Comparison of ENCODE assay signal across 10 mouse cellular contexts in the genomic region with DNA sequence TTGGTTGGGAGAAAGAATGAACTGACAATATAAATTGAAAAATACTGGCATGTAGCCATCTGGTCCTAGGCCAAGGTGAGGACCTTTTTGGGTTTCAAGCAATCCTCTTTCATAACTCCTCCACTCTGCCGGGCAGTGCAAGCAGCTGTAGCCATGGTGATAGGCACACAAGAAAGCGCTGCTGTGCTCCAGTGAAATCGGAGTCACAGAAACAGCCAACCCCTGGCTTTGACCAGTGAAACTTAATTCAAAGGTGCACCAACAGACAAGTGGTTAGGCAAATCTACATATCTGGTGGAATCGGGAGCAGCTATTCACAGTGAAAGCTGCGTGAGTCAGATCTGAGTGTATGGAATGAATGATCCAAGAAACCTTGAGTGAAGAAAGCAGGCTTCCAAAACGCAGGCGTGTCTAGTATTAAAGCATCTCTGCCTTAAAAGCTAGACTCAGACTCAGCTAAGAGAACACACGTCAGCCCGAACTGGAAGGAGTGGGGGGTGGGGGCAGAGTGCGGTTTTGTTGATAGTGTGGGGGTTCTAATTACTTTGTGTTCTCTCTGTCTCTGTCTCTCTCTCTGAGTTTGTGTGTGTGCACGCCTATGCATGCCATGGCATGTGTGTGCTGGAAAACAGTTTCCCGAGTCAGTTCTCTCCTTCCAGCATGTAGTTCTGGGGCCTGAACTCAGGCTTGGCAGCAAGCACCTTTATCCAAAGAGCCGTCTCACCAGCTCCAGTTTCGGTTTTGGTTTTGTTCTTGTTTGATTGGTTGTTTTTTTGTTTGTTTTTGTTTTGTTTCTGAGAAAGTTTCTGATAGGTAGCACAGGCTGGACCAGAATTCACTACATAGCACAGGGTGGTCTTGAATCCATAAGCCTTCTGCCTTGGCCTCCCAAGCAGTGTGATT. TPM values are rescaled to one million over a fixed set of nuclear protein-coding genes. Genes with fewer than 3 reads are reported as not detected.
DNase-seq lines count a peak whose midpoint lies in the region; ATAC-seq and TF ChIP-seq lines count a peak whose summit lies in the region.
"Had no signal": no experiment of that assay in that cellular context is flagged by ENCODE, and none has a peak within 500 bp of the region (broad histone marks: within the 10 kb centered on the region; RNA-seq: fewer than 3 reads in every experiment).

No protein-coding gene starts in this region.

- WGBS in heart, embryonic 10.5 days: 76% methylated on average over 14 of the region's 14 CpGs
- WGBS in forebrain, embryonic 14.5 days: 58% methylated on average over 14 of the region's 14 CpGs
- 76% methylated on average over 14 of the region's 14 CpGs for WGBS in liver, embryonic 11.5 days
- 71% methylated on average over 14 of the region's 14 CpGs for WGBS in neural tube, embryonic 15.5 days

- peaks cover 11% of the 10 kb centered on the region for H3K4me1 ChIP-seq in heart, embryonic 10.5 days
- H3K4me1 ChIP-seq in ES-E14 (ENCODE audit: control insufficient read depth in 2 of 2, insufficient read depth in 2 of 2, low read length in 2 of 2, poor library complexity in 1 of 2): peaks cover 0 to 15% of the 10 kb centered on the region in 2 experiments; a peak in 3 of 4 replicates
- peaks cover 8% of the 10 kb centered on the region; the same call in 1 of the 2 replicates for H3K4me1 ChIP-seq in forebrain, embryonic 14.5 days (ENCODE audit: control insufficient read depth, insufficient read depth, low read length)
- H3K4me1 ChIP-seq in liver, embryonic 11.5 days (replicated peaks; ENCODE audit: control insufficient read depth, insufficient read depth, low read length): peaks cover 15% of the 10 kb centered on the region
- H3K4me1 ChIP-seq in neural tube, embryonic 15.5 days: peaks cover 9% of the 10 kb centered on the region; the same call in 1 of the 2 replicates

- peak; percentile 70 for DNase-seq in heart, embryonic 10.5 days (ENCODE audit: low spot score)
- DNase-seq in heart, postnatal 25 days (ENCODE audit: low spot score): no peak
- DNase-seq in ES-E14 (ENCODE audit: low read depth, low spot score): no peak
- DNase-seq in forebrain, embryonic 14.5 days (ENCODE audit: low spot score): peak; percentile 57
- DNase-seq in liver, embryonic 11.5 days (ENCODE audit: low spot score): no peak
- DNase-seq in urinary bladder, adult 2 months (ENCODE audit: low spot score): no peak

- H3K36me3 ChIP-seq in heart, embryonic 10.5 days: peaks cover 82% of the 10 kb centered on the region
- peaks cover 55% of the 10 kb centered on the region for H3K36me3 ChIP-seq in ES-E14 (ENCODE audit: control insufficient read depth, insufficient read depth, low read length, poor library complexity, severe bottlenecking)
- no peaks in the 10 kb centered on the region for H3K36me3 ChIP-seq in forebrain, embryonic 14.5 days (ENCODE audit: control insufficient read depth, insufficient read depth, low read length)
- peaks cover 39% of the 10 kb centered on the region for H3K36me3 ChIP-seq in liver, embryonic 11.5 days (ENCODE audit: control insufficient read depth, insufficient read depth, low read length)
- 0 out of 2 replicates have a peak, but pooled peaks cover 10% of the 10 kb centered on the region for H3K36me3 ChIP-seq in neural tube, embryonic 15.5 days

- H3K4me3 ChIP-seq in heart, embryonic 10.5 days: no peak overlapping the region
- no peak overlapping the region for H3K4me3 ChIP-seq in ES-E14 (ENCODE audit: insufficient read depth in 1 of 2, low read depth in 1 of 2, low read length in 2 of 2, poor library complexity in 1 of 2, severe bottlenecking in 1 of 2)
- no peak overlapping the region for H3K4me3 ChIP-seq in forebrain, embryonic 14.5 days (ENCODE audit: low read depth, low read length)
- H3K4me3 ChIP-seq in liver, embryonic 11.5 days (ENCODE audit: low read depth, low read length): no peak overlapping the region
- no peak overlapping the region for H3K4me3 ChIP-seq in neural tube, embryonic 15.5 days (replicated peaks)
- H3K4me3 ChIP-seq: heart, adult 2 months had no signal

- no peaks in the 10 kb centered on the region for H3K9me3 ChIP-seq in heart, embryonic 10.5 days
- no peaks in the 10 kb centered on the region for H3K9me3 ChIP-seq in ES-E14 (ENCODE audit: control insufficient read depth, insufficient read depth, low read depth, low read length)
- no peaks in the 10 kb centered on the region for H3K9me3 ChIP-seq in forebrain, embryonic 14.5 days (replicated peaks; ENCODE audit: control insufficient read depth, low read length)
- no peaks in the 10 kb centered on the region for H3K9me3 ChIP-seq in liver, embryonic 11.5 days (ENCODE audit: control insufficient read depth, low read length)
- H3K9me3 ChIP-seq in neural tube, embryonic 15.5 days (replicated peaks): no peaks in the 10 kb centered on the region

- ATAC-seq in forebrain, embryonic 14.5 days: peak; percentile 69; the same call in 1 of the 2 replicates
- ATAC-seq in liver, embryonic 11.5 days (replicated peaks; ENCODE audit: low FRiP score): peak; percentile 40; the same call in 1 of the 2 replicates
- ATAC-seq in neural tube, embryonic 15.5 days (ENCODE audit: low FRiP score): no peak; the same call in 1 of the 2 replicates
- ATAC-seq in inflammation-experienced regulatory T-cells, adult 6 months: no peak
- ATAC-seq: Patski had no signal

- no peak overlapping the region for H3K27ac ChIP-seq in heart, embryonic 10.5 days
- H3K27ac ChIP-seq in ES-E14 (ENCODE audit: insufficient read depth, low read depth, low read length, poor library complexity, severe bottlenecking): peak overlapping the region; percentile 41; the same call in 1 of the 2 replicates
- no peak overlapping the region for H3K27ac ChIP-seq in forebrain, embryonic 14.5 days (ENCODE audit: low read depth, low read length)
- H3K27ac ChIP-seq in liver, embryonic 11.5 days (ENCODE audit: low read depth, low read length): no peak overlapping the region
- peak overlapping the region; percentile 45 for H3K27ac ChIP-seq in neural tube, embryonic 15.5 days (replicated peaks)
- H3K27ac ChIP-seq: heart, adult 2 months had no signal

- peak overlapping the region; percentile 17; the same call in 1 of the 2 replicates for H3K9ac ChIP-seq in ES-E14 (ENCODE audit: insufficient read depth, low read depth, low read length, poor library complexity, severe bottlenecking)
- no peak overlapping the region for H3K9ac ChIP-seq in forebrain, embryonic 14.5 days (ENCODE audit: low read length)
- H3K9ac ChIP-seq in liver, embryonic 11.5 days (ENCODE audit: low read depth, low read length): no peak overlapping the region
- no peak overlapping the region for H3K9ac ChIP-seq in neural tube, embryonic 15.5 days (replicated peaks)

- H3K4me2 ChIP-seq in forebrain, embryonic 14.5 days (ENCODE audit: low read length): no peak overlapping the region
- H3K4me2 ChIP-seq in liver, embryonic 11.5 days: no peak overlapping the region; the same call in 1 of the 2 replicates
- no peak overlapping the region for H3K4me2 ChIP-seq in neural tube, embryonic 15.5 days

- intact Hi-C loops in heart, postnatal 25 days (cut with DNase I): no loop called here

- H3K27me3 ChIP-seq in heart, embryonic 10.5 days (ENCODE audit: insufficient read depth, poor library complexity, severe bottlenecking): no peaks in the 10 kb centered on the region
- no peaks in the 10 kb centered on the region for H3K27me3 ChIP-seq in forebrain, embryonic 14.5 days (replicated peaks; ENCODE audit: control insufficient read depth, insufficient read depth, low read length)
- H3K27me3 ChIP-seq in liver, embryonic 11.5 days (replicated peaks; ENCODE audit: control insufficient read depth, insufficient read depth, low read length): no peaks in the 10 kb centered on the region
- H3K27me3 ChIP-seq in neural tube, embryonic 15.5 days (replicated peaks): no peaks in the 10 kb centered on the region
- H3K27me3 ChIP-seq: Patski had no signal

- in situ Hi-C loops in ES-E14 (cut with MboI; ENCODE audit: low sequenced_read_pairs in 2 of 2, unreplicated experiment in 2 of 2): no loop called here

TF ChIP-seq in ES-E14, 5 proteins besides CTCF, POLR2A, EP300 and RAD21:
- no peak for TF ChIP-seq CHD2 (IDR thresholded peaks at IDR 0.05; ENCODE audit: low read depth, low read length)
- TF ChIP-seq ZC3H11A (IDR thresholded peaks at IDR 0.05; ENCODE audit: borderline replicate concordance, low read depth, low read length): no peak
- TF ChIP-seq MAFK (IDR thresholded peaks at IDR 0.05; ENCODE audit: insufficient read depth, low read depth, low read length): no peak
- no peak for TF ChIP-seq ZNF384 (IDR thresholded peaks at IDR 0.05; ENCODE audit: low read depth, low read length)
- no peak for TF ChIP-seq HCFC1 (IDR thresholded peaks at IDR 0.05; ENCODE audit: borderline replicate concordance, insufficient read depth, low read length)

RNA-seq across cellular contexts. Expression of gene Vangl1, which starts 44.8 kb away (rescaled TPM):
- polyA plus RNA-seq in heart, embryonic 10.5 days (2016; fragmentation: Nextera tagmentation; extraction: Ambion mirVana): 26.5 and 32.8 TPM in 2 replicates
- total RNA-seq in heart, postnatal 25 days (2021): 10 to 100 TPM; 11.3 to 12.9 TPM
- total RNA-seq in ES-E14 (2012; rRNA removed): 119 and 167 TPM in 2 replicates
- 4.6 and 6.2 TPM in 2 replicates for polyA plus RNA-seq in forebrain, embryonic 14.5 days (2014; fragmentation: Nextera tagmentation; extraction: Ambion mirVana)
- polyA plus RNA-seq in liver, embryonic 11.5 days (2014; fragmentation: Nextera tagmentation; extraction: Ambion mirVana): 52.9 and 59.3 TPM in 2 replicates
- 9.0 and 11.8 TPM in 2 replicates for polyA plus RNA-seq in neural tube, embryonic 15.5 days (2015; fragmentation: Nextera tagmentation; extraction: Ambion mirVana)
- under 1 TPM; 0.16 to 0.31 (median 0.17) TPM for polyA plus RNA-seq in inflammation-experienced regulatory T-cells, adult 6 months (2017; shearing (Covaris generic))
- 22.2 and 30.7 TPM in 2 replicates for polyA plus RNA-seq in urinary bladder, adult 2 months (2012; rRNA removed)

Comparison
In these comparisons a context has a peak if more than half of its experiments do, and no peak if none do; other contexts are left out.
1. DNase-seq: peak in heart, embryonic 10.5 days (single experiment) and forebrain, embryonic 14.5 days (single experiment); none in heart, postnatal 25 days (single experiment), ES-E14 (single experiment), liver, embryonic 11.5 days (single experiment) and urinary bladder, adult 2 months (single experiment).
2. H3K27ac ChIP-seq: peak in ES-E14 (single experiment) and neural tube, embryonic 15.5 days (single experiment); none in heart, embryonic 10.5 days (single experiment), forebrain, embryonic 14.5 days (single experiment) and liver, embryonic 11.5 days (single experiment).
3. ATAC-seq: peak in forebrain, embryonic 14.5 days (single experiment) and liver, embryonic 11.5 days (single experiment); none in neural tube, embryonic 15.5 days (single experiment) and inflammation-experienced regulatory T-cells, adult 6 months (single experiment).